Mouse (Mus musculus) spleen, adult 2 months (tissue): ENCODE results near the gene Prss8. TPM values are rescaled to one million over a fixed set of nuclear protein-coding genes. Genes with fewer than 3 reads are reported as not detected.
A peak's percentile ranks its signal among the peaks of the same experiment; 100 is the strongest.

Experiments
- DNase-seq, 2 experiments: peaks; one replicate each; pipeline versions ENCODE4 v3.0.0 to v3.0.0-alpha.2; 2012 to 2021; ENCODE audit warnings: low spot score in 2 of 2, low read depth in 1 of 2
- H3K27ac ChIP-seq: fragments of 200-500 bp; 2 replicates; pipeline ENCODE4 v1.5.1; 2012; ENCODE audit warnings: low read length, inconsistent platforms; ENCODE audit not compliant: insufficient read depth
- H3K27me3 ChIP-seq: fragments of 200-500 bp; 2 replicates; pipeline ENCODE4 v1.6.1; 2012; ENCODE audit warnings: mild to moderate bottlenecking, moderate library complexity, low read length, inconsistent platforms; ENCODE audit not compliant: control insufficient read depth, insufficient read depth
- H3K36me3 ChIP-seq: fragments of 200-500 bp; 2 replicates; pipeline ENCODE4 v1.6.1; 2012; ENCODE audit warnings: mild to moderate bottlenecking, low read length, inconsistent platforms; ENCODE audit not compliant: control insufficient read depth, insufficient read depth
- H3K4me1 ChIP-seq: fragments of 200-500 bp; 2 replicates; pipeline ENCODE4 v1.6.1; 2011; ENCODE audit warnings: inconsistent platforms; ENCODE audit not compliant: control insufficient read depth, insufficient read depth, insufficient read length
- H3K4me3 ChIP-seq: fragments of 200-500 bp; 2 replicates; pipeline ENCODE4 v1.5.1; 2011; ENCODE audit warnings: mild to moderate bottlenecking, inconsistent platforms; ENCODE audit not compliant: insufficient read depth, insufficient read length; ENCODE audit errors: extremely low read depth
- CTCF ChIP-seq: fragments of 200-500 bp; IDR thresholded peaks from 2 replicates; pipeline ENCODE4 v1.5.1; 2011; ENCODE audit warnings: mild to moderate bottlenecking, inconsistent platforms; ENCODE audit not compliant: insufficient read depth, insufficient read length, insufficient replicate concordance; ENCODE audit errors: extremely low read depth
- POLR2A ChIP-seq: fragments of 200-500 bp; IDR thresholded peaks from 2 replicates; pipeline ENCODE4 v1.6.1; 2011; ENCODE audit warnings: low read depth, low read length, inconsistent platforms
- WGBS: fragments of 180-500 bp; shearing (Covaris S2); methylation state at CpG from one replicate; pipeline ENCODE4 v1.1.7; 2018; 5-methylcytosine and 5-hydroxymethylcytosine counted together
- polyA plus RNA-seq: library from polyadenylated mRNA; depleted of rRNA; stranded (reverse); fragments of >200 nt; gene quantifications from 2 replicates; pipeline ENCODE4 v1.2.3, GENCODE M21; 2012

Prss8 gene
- polyA plus RNA-seq, 1 experiment = 3.7 TPM

DNA sequence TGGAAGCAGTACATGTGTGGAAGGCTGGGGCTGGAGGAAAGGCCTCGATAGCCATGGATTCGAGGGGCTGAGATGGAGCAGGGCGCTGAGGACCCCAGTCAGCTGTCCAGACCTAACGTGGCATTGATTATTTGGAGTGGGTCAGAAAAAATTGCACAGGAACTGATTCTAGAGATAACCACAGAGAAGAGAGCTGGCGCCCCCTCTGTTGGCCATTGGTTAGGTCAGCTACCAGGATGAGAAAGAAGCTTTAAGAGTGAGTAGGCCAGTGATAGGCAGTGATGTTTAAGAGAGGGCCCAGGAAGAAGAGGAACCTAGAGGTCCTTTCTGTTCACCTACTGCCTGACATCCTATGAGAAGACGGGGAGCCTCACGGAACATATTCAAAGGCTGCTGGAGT lies 10.6 kb downstream of the Prss8 start:
- Histone ChIP-seq H3K4me1 (peaks cover 12% of the 10 kb centered on the region; the same call in 1 of the 2 replicates), H3K4me3 (no peak overlapping the region), H3K27me3 (no peaks in the 10 kb centered on the region), H3K27ac (no peak overlapping the region), H3K36me3 (peaks cover 9% of the 10 kb centered on the region)
- DNase-seq = no peak
- 80% methylated on average over 7 of the region's 7 CpGs for WGBS
- no peak for TF ChIP-seq POLR2A
- no peak; the same call in 1 of the 2 replicates for TF ChIP-seq CTCF

DNA sequence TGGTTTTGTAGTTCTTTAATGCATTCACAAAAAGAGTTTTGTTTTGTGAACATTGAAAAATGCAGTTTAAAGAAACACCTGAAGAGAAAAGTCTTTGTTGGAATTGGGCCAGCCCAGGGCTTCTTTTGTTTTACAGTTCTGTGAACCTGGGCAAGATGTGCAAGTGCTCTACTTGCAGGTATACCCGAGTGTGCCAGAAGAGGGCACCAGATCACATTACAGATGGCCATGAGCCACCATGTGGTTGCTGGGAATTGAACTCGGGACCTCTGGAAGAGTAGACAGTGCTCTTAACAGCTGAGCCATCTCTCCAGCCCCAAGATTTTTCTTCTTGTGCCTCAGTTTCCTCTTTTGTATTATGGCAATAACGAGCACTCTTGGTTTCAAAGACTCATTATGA lies 11.7 kb downstream of the Prss8 start:
- Histone ChIP-seq H3K36me3 (peaks cover 9% of the 10 kb centered on the region), H3K4me3 (no peak overlapping the region), H3K27me3 (no peaks in the 10 kb centered on the region), H3K27ac (no peak overlapping the region), H3K4me1 (peaks cover 12% of the 10 kb centered on the region; the same call in 1 of the 2 replicates)
- DNase-seq = peak in 1 of 2 experiments; percentile 69
- 54% methylated on average over 3 of the region's 3 CpGs for WGBS
- TF ChIP-seq CTCF (peak; percentile 16; the same call in 1 of the 2 replicates), POLR2A (no peak)

- H3K4me1 ChIP-seq = no peaks in the 10 kb centered on the region
- no peak overlapping the region for H3K4me3 ChIP-seq
- H3K36me3 ChIP-seq = peaks cover 9% of the 10 kb centered on the region
- no peak for DNase-seq
- TF ChIP-seq CTCF (no peak), POLR2A (no peak)
- WGBS = 77% methylated on average over 12 of the region's 12 CpGs
- no peaks in the 10 kb centered on the region for H3K27me3 ChIP-seq
- H3K27ac ChIP-seq = no peak overlapping the region
Observed at GRCm38 (mm10) chr7:127915293-127915692, 14.6 kb downstream of the Prss8 start.

- peak overlapping the region; percentile 78 for H3K4me3 ChIP-seq
- no peak for TF ChIP-seq POLR2A
- no peak for TF ChIP-seq CTCF
- no peak overlapping the region for H3K27ac ChIP-seq
- no peaks in the 10 kb centered on the region for H3K4me1 ChIP-seq
- no peak for DNase-seq
- WGBS = 7% methylated on average over 4 of the region's 4 CpGs
- H3K36me3 ChIP-seq = peaks cover 17% of the 10 kb centered on the region
- no peaks in the 10 kb centered on the region for H3K27me3 ChIP-seq
Observed at GRCm38 (mm10) chr7:127912938-127913337, 17.0 kb downstream of the Prss8 start.

DNA sequence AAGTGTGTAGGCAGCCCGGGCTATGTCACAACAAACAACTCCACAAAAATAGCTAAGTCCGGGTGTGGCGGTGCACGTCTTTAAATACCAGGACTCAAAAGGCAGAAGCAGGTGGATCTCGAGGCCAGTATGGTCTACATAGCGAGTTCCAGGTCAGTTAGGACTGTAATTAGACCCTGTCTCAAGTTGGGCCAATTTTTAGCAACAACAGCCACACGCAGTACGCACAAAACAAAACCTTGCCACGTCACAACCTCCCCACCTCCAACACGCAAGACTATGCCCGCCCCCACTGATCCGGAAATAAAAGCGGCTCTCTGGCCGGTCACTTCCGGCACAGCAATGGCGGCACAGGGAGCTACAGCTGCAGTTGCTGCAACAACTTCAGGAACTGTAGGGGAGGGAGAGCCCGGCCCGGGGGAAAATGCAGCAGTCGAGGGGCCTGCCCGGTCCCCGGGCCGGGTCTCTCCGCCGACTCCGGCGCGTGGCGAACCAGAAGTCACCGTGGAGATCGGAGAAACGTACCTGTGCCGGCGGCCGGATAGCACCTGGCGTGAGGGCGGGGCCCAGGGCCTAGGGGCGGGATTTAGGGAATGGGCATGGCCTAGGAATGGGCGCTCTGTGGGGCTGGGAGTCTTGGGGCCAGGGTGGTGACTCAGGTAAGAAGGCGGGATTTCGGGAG lies 17.6 kb downstream of the Prss8 start, which contains the start of gene Kat8:
Kat8 (plus strand) TSS at position 327 of the 682 bp plus-strand sequence.
- WGBS = 2% methylated on average over 40 of the region's 40 CpGs
- peak; percentile 81 to 83 for DNase-seq
- Histone ChIP-seq H3K36me3 (peaks cover 19% of the 10 kb centered on the region), H3K4me1 (no peaks in the 10 kb centered on the region), H3K4me3 (peak within 1 kb of the TSS; percentile 78), H3K27ac (peak within 1 kb of the TSS; percentile 72), H3K27me3 (no peaks in the 10 kb centered on the region)
- TF ChIP-seq CTCF (no peak), POLR2A (peak; percentile 30; the same call in 1 of the 2 replicates)

- H3K36me3 ChIP-seq = peaks cover 19% of the 10 kb centered on the region
- DNase-seq = no peak
- H3K27ac ChIP-seq = no peak overlapping the region
- WGBS = 89% methylated on average over 4 of the region's 4 CpGs
- no peak for TF ChIP-seq CTCF
- H3K4me1 ChIP-seq = no peaks in the 10 kb centered on the region; the same call in 1 of the 2 replicates
- H3K4me3 ChIP-seq = no peak overlapping the region
- H3K27me3 ChIP-seq = no peaks in the 10 kb centered on the region
Observed at GRCm38 (mm10) chr7:127908656-127909055, 21.2 kb downstream of the Prss8 start.

- peaks cover 19% of the 10 kb centered on the region for H3K36me3 ChIP-seq
Observed at GRCm38 (mm10) chr7:127907939-127908338, 22.0 kb downstream of the Prss8 start.

More at GRCm38 (mm10) chr7:127907939-127908338, 22.0 kb downstream of the Prss8 start:
- Histone ChIP-seq H3K27me3 (no peaks in the 10 kb centered on the region), H3K4me3 (no peak overlapping the region), H3K27ac (no peak overlapping the region), H3K4me1 (no peaks in the 10 kb centered on the region; the same call in 1 of the 2 replicates)
- WGBS = 95% methylated on average over 12 of the region's 12 CpGs
- DNase-seq = no peak
- TF ChIP-seq POLR2A (no peak), CTCF (no peak)
